Mouse (Mus musculus) gastrocnemius, postnatal 25 days (tissue): ENCODE results near the gene Efcab9. TPM values are rescaled to one million over a fixed set of nuclear protein-coding genes. Genes with fewer than 3 reads are reported as not detected.

Source experiments
- DNase-seq: peaks from one replicate; pipeline ENCODE4 v3.0.0; 2022
- total RNA-seq, 2 experiments: library from RNA; stranded (reverse); gene quantifications; 1 replicate in 1 of 2; 2 replicates in 1 of 2; pipeline ENCODE4 v1.2.3; 2021

Efcab9 gene
- total RNA-seq, 2 experiments from 2014 or later: 0.75 to 1.0 TPM

DNA sequence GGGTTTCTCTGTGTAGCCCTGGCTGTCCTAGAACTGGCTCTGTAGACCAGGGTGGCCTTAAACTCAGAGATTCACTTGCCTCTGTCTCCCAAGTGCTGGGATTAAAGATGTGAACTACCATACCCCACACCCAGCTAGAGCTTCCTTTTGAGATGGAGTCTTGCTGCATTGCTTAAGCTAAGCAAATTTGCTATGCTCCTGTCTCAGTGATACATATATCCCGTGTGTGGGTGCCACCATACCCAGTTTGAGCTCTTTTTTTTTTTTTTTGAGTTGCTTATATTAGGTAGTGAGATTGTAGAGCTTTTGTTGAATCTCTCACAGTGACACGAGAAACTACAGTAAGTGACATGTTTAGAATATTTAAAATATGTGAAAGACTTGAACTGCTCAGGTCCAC is 36.6 kb downstream of the Efcab9 start:
- no peak for DNase-seq

- no peak for DNase-seq
Measured at GRCm38 (mm10) chr11:32493312-32493711, 38.6 kb downstream of the Efcab9 start.

- no peak for DNase-seq
Measured at GRCm38 (mm10) chr11:32491079-32491478, 40.8 kb downstream of the Efcab9 start.

DNA sequence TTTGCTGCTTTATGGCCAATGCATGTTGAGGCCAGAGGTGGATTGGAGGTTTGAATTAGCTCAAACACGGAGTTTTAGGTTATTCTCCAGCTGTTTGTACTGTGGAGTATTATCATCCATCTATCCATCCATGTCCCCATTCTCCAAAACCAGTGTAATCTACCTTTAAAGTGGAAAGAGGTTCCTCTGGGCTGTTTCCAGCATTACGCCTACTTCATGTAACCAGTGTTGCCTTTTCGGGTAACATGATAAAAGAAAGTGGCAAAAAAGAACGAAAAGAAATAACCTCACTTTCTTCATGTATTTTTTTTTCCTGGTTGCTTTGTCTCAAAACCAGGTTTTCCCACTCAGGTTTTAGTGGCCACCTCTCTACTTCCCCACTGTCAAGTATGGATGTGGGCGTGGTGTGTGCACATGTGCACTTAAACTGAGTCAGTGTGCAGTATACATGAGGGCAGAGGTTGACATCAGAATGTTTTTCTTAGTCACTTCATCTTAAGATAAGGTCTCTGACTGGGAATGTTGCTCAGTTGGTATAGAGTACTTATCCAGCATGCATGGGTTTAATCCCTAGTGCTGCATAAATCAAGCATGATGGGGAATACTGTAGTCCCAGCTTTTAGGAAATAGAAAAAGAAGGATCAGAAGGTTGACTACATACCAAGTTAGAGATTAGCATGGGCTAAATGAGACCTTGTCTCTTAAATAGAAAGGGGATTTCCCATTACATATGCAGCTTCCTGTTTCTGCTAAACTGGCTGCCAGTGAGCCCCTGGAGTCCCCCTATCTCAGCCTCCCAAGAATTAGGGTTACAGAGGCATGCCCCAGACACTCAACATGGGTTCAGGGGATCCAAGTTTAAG is 42.8 kb downstream of the Efcab9 start:
- DNase-seq: no peak

GRCm38 (mm10) chr11:32488344-32488743 is 43.5 kb downstream of the Efcab9 start:
- DNase-seq: no peak

DNA sequence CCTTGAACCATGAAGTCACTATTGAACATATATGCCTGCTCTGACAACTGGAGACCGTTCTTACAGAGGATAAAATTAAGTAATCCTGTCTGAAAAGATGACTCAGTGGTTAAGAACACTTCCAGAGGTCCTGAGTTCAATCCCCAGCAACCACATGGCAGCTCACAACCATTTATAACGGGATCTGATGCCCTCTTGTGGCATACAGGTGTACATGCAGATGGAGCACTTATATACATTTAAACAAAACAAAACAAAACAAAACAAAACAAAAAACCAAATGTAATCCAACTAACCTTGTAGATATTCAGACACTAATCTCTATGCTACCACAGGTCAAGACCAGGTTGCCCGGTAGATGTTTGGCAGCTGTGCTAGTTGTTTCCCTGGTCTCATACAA is 44.4 kb downstream of the Efcab9 start:
- no peak for DNase-seq

DNA sequence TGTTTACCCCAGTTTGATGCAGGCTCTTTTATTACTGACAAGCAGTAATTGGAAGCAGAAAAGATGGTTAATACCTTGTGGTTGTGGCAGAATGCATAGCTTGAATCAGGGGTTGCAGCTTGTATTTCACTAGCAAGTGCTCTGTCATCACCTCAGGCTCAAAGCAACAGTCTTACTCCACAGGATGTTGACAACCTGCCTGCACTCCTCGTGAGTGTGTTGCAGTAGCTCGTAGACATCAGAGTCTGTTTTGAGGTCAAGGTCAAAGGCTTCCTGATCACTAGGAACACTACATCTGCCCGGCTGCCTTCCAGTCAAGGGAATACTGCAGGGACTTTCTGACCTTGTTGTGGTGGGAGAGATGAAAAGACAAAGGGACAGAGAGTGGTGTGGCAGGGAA is 45.3 kb downstream of the Efcab9 start:
- no peak for DNase-seq

GRCm38 (mm10) chr11:32485290-32485689 is 46.6 kb downstream of the Efcab9 start:
- no peak for DNase-seq

GRCm38 (mm10) chr11:32481525-32481924 is 50.4 kb downstream of the Efcab9 start:
- DNase-seq: no peak

GRCm38 (mm10) chr11:32475487-32476236 is 56.2 kb downstream of the Efcab9 start:
- DNase-seq: no peak

DNA sequence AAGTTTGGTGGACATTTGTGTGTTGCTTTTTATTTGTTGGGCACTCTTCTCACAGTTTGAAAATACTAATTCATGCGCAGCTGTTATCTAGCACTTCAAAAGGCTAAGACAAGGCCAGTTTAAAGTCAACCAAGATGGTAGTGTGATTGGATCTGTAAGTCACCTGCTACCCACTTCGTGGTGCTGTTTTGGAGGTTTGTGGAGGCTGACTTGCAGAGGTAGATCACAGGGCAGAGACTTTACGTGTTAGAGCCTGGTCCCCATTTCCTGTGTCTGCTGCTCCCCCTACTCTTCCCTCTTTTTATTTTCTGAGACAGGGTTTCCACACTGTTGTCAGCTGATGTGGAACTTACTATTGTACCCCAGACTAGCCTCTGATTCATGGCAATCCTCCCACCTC is 57.2 kb downstream of the Efcab9 start:
- DNase-seq: no peak

Other genes starting within 250 kb of the Efcab9 start
- gene Hba-a1, start 248.6 kb downstream of the Efcab9 start, total RNA-seq: 1,000 to 10,000 TPM in 1 of 2 experiments, 100 to 1,000 TPM in 1; 451 to 2,047 TPM
- gene Hbq1b, start 245.1 kb downstream of the Efcab9 start, total RNA-seq: not detected
- 1,000 to 10,000 TPM in 1 of 2 experiments, 100 to 1,000 TPM in 1; 358 to 1,609 TPM for gene Hba-a2, start 235.6 kb downstream of the Efcab9 start, total RNA-seq
- gene Hbq1a, start 232.0 kb downstream of the Efcab9 start, total RNA-seq: not detected
- 1 to 10 TPM; 4.4 to 7.1 TPM for gene Sh3pxd2b, start 184.3 kb downstream of the Efcab9 start, total RNA-seq
- gene Ubtd2, start 76.7 kb downstream of the Efcab9 start, total RNA-seq: 10 to 100 TPM in 1 of 2 experiments, 1 to 10 TPM in 1; 9.3 to 10.5 TPM
- gene Stk10, start 1.2 kb upstream of the Efcab9 start, total RNA-seq: 1 to 10 TPM; 2.6 to 3.2 TPM
- 10 to 100 TPM; 41.5 to 52.7 TPM for gene Fbxw11, start 110.6 kb upstream of the Efcab9 start, total RNA-seq